Mouse (Mus musculus): ENCODE results near the gene Ccdc125.

- TF ChIP-seq CTCF (IDR thresholded peaks at IDR 0.05; ENCODE audit: borderline replicate concordance, insufficient read depth, low read length) (no peak), POLR2A (IDR thresholded peaks at IDR 0.05; ENCODE audit: low read depth, low read length) (no peak)
Measured at GRCm38 (mm10) chr13:100715467-100715866, 46.0 kb downstream of the Ccdc125 start.
